Mouse (Mus musculus): Measurements from ENCODE around the gene Zfp935. TPM values are rescaled to one million over a fixed set of nuclear protein-coding genes. Genes with fewer than 3 reads are reported as not detected.
A peak's percentile ranks its signal among the peaks of the same experiment; 100 is the strongest.
"Not testable (repeated sequence)": the region's sequence is repeated elsewhere in the genome, so short reads cannot be mapped to it uniquely, and the experiment has no call there.

The Zfp935 gene
- not detected in 2 replicates for polyA plus RNA-seq (2015; fragmentation: Nextera tagmentation; extraction: Ambion mirVana)

- H3K9ac ChIP-seq, result peak within 1 kb of the TSS; percentile 67
- H3K4me1 ChIP-seq, H3K27me3 ChIP-seq, H3K27ac ChIP-seq: not testable (repeated sequence)
- peaks cover 19% of the 10 kb centered on the region for H3K36me3 ChIP-seq (ENCODE audit: poor library complexity, severe bottlenecking)
- H3K4me3 ChIP-seq, result peak within 1 kb of the TSS; percentile 49
- ATAC-seq, result peak; percentile 63
- 5% methylated on average over 27 of the region's 27 CpGs for WGBS
- H3K9me3 ChIP-seq (replicated peaks), result peaks cover 16% of the 10 kb centered on the region
- H3K4me2 ChIP-seq, result peak within 1 kb of the TSS; percentile 52
Measured at GRCm38 (mm10) chr13:62558189-62559110, at the start of gene Zfp935. Zfp935 (minus strand) TSS chr13:62558511.

- H3K9ac ChIP-seq; H3K36me3 ChIP-seq (ENCODE audit: poor library complexity, severe bottlenecking); H3K4me3 ChIP-seq; H3K9me3 ChIP-seq (replicated peaks); H3K27ac ChIP-seq; H3K27me3 ChIP-seq; H3K4me1 ChIP-seq; H3K4me2 ChIP-seq; ATAC-seq: not testable (repeated sequence)
- WGBS, result 81% methylated on average over 3 of the region's 6 CpGs
Measured at GRCm38 (mm10) chr13:62571099-62571498, 12.8 kb upstream of the Zfp935 start, which contains the start of gene Zfp934. Zfp934 (minus strand) TSS chr13:62571199.

- not testable (repeated sequence) for H3K9ac ChIP-seq; H3K36me3 ChIP-seq (ENCODE audit: poor library complexity, severe bottlenecking); ATAC-seq; H3K9me3 ChIP-seq (replicated peaks); H3K4me1 ChIP-seq; H3K27me3 ChIP-seq; H3K27ac ChIP-seq; H3K4me2 ChIP-seq; H3K4me3 ChIP-seq
- WGBS, result 33% methylated on average over 1 of the region's 1 CpGs
Measured at GRCm38 (mm10) chr13:62561696-62562095, 3.4 kb upstream of the Zfp935 start.

GRCm38 (mm10) chr13:62530129-62530528, 28.2 kb downstream of the Zfp935 start:
- not testable (repeated sequence) for H3K4me1 ChIP-seq; H3K9ac ChIP-seq; H3K27ac ChIP-seq; H3K4me3 ChIP-seq; H3K36me3 ChIP-seq (ENCODE audit: poor library complexity, severe bottlenecking); H3K9me3 ChIP-seq (replicated peaks); H3K4me2 ChIP-seq; ATAC-seq; H3K27me3 ChIP-seq

- not testable (repeated sequence) for ATAC-seq; H3K9me3 ChIP-seq (replicated peaks); H3K4me2 ChIP-seq; H3K9ac ChIP-seq; H3K27me3 ChIP-seq; H3K4me3 ChIP-seq; H3K27ac ChIP-seq; H3K36me3 ChIP-seq (ENCODE audit: poor library complexity, severe bottlenecking); H3K4me1 ChIP-seq
- WGBS, result 89% methylated on average over 1 of the region's 1 CpGs
Measured at GRCm38 (mm10) chr13:62510641-62511420, 47.5 kb downstream of the Zfp935 start.

- not testable (repeated sequence) for ATAC-seq
- 93% methylated on average over 8 of the region's 8 CpGs for WGBS
Measured at GRCm38 (mm10) chr13:62472661-62473060, 85.7 kb downstream of the Zfp935 start.

GRCm38 (mm10) chr13:62469947-62470346, 88.4 kb downstream of the Zfp935 start:
- not testable (repeated sequence) for H3K9ac ChIP-seq; H3K36me3 ChIP-seq (ENCODE audit: poor library complexity, severe bottlenecking); H3K27ac ChIP-seq; H3K4me1 ChIP-seq; H3K4me2 ChIP-seq; H3K27me3 ChIP-seq; H3K9me3 ChIP-seq (replicated peaks); ATAC-seq; H3K4me3 ChIP-seq

More at GRCm38 (mm10) chr13:62472661-62473060, 85.7 kb downstream of the Zfp935 start:
- H3K27ac ChIP-seq; H3K9me3 ChIP-seq (replicated peaks); H3K4me2 ChIP-seq; H3K4me3 ChIP-seq; H3K9ac ChIP-seq; H3K36me3 ChIP-seq (ENCODE audit: poor library complexity, severe bottlenecking); H3K27me3 ChIP-seq; H3K4me1 ChIP-seq: not testable (repeated sequence)

GRCm38 (mm10) chr13:62466424-62467334, 91.6 kb downstream of the Zfp935 start, which contains the start of gene Gm49359:
Gm49359 (minus strand) TSS chr13:62466832.
- H3K4me3 ChIP-seq, result peak within 1 kb of the TSS; percentile 60
- H3K36me3 ChIP-seq (ENCODE audit: poor library complexity, severe bottlenecking), result peaks cover 16% of the 10 kb centered on the region
- peak within 1 kb of the TSS; percentile 76 for H3K27ac ChIP-seq
- not testable (repeated sequence) for H3K4me1 ChIP-seq; H3K9me3 ChIP-seq (replicated peaks); H3K27me3 ChIP-seq
- H3K4me2 ChIP-seq, result peak within 1 kb of the TSS; percentile 48
- peak; percentile 100 for ATAC-seq
- WGBS, result 3% methylated on average over 28 of the region's 28 CpGs
- H3K9ac ChIP-seq, result peak within 1 kb of the TSS; percentile 76

Small RNA genes lying within 50 kb of the gene (microRNA-seq; reads per million reads assigned to microRNA genes)
- gene Gm22256, result not detected

Other genes with a start within 250 kb of the Zfp935 start
- gene Gm3604, start 175.3 kb downstream of the Zfp935 start, polyA plus RNA-seq (2015; fragmentation: Nextera tagmentation; extraction: Ambion mirVana), result 2.3 and 2.4 TPM in 2 replicates
- gene Gm49359, start 91.7 kb downstream of the Zfp935 start, polyA plus RNA-seq (2015; fragmentation: Nextera tagmentation; extraction: Ambion mirVana), result 15.1 and 15.8 TPM in 2 replicates
- gene Zfp934, start 12.7 kb upstream of the Zfp935 start, polyA plus RNA-seq (2015; fragmentation: Nextera tagmentation; extraction: Ambion mirVana), result 16.4 and 18.1 TPM in 2 replicates
- 11.9 and 13.4 TPM in 2 replicates for gene 6720489N17Rik, start 65.7 kb upstream of the Zfp935 start, polyA plus RNA-seq (2015; fragmentation: Nextera tagmentation; extraction: Ambion mirVana)
- 32.5 and 37.1 TPM in 2 replicates for gene Platr25, start 202.2 kb upstream of the Zfp935 start, polyA plus RNA-seq (2015; fragmentation: Nextera tagmentation; extraction: Ambion mirVana)
- gene Gm5141, start 227.3 kb upstream of the Zfp935 start, polyA plus RNA-seq (2015; fragmentation: Nextera tagmentation; extraction: Ambion mirVana), result 11.0 and 12.4 TPM in 2 replicates

All from forebrain, embryonic 13.5 days (tissue).